Mouse (Mus musculus) liver, embryonic 12.5 days (tissue): ENCODE measurements around the gene Nos1ap. TPM values are rescaled to one million over a fixed set of nuclear protein-coding genes. Genes with fewer than 3 reads are reported as not detected.
A peak's percentile ranks its signal among the peaks of the same experiment; 100 is the strongest.

Source experiments
- ATAC-seq: fragments of 200-750 bp; cut with Nextera tagmentation; 2 replicates; pipeline ENCODE4 v1.8.0; 2017; ENCODE audit warnings: moderate number of reproducible peaks, mild to moderate bottlenecking, moderate library complexity
- H3K27ac ChIP-seq: fragments of 300-500 bp; sonication (generic); 2 replicates; pipeline ENCODE4 v1.5.1; 2016; ENCODE audit warnings: mild to moderate bottlenecking
- H3K27me3 ChIP-seq: fragments of 300-500 bp; sonication (generic); replicated peaks from 2 replicates; pipeline ENCODE4 v1.6.1; 2016; ENCODE audit warnings: mild to moderate bottlenecking, moderate library complexity
- H3K36me3 ChIP-seq: fragments of 300-500 bp; sonication (generic); 2 replicates; pipeline ENCODE4 v1.6.1; 2016; ENCODE audit warnings: mild to moderate bottlenecking, moderate library complexity
- H3K4me1 ChIP-seq: fragments of 300-500 bp; sonication (generic); 2 replicates; pipeline ENCODE4 v1.6.1; 2016
- H3K4me2 ChIP-seq: fragments of 300-500 bp; sonication (generic); 2 replicates; pipeline ENCODE4 v1.6.1; 2016; ENCODE audit warnings: mild to moderate bottlenecking, moderate library complexity
- H3K4me3 ChIP-seq: fragments of 300-500 bp; sonication (generic); 2 replicates; pipeline ENCODE4 v1.5.1; 2016; ENCODE audit warnings: mild to moderate bottlenecking, moderate library complexity
- H3K9ac ChIP-seq: fragments of 300-500 bp; sonication (generic); 2 replicates; pipeline ENCODE4 v1.6.1; 2016; ENCODE audit warnings: mild to moderate bottlenecking, moderate library complexity
- H3K9me3 ChIP-seq: fragments of 300-500 bp; sonication (generic); replicated peaks from 2 replicates; pipeline ENCODE4 v1.6.1; 2016; ENCODE audit warnings: mild to moderate bottlenecking, moderate library complexity
- WGBS: fragments of 180-500 bp; shearing (Covaris S2); methylation state at CpG from one replicate; pipeline ENCODE4 v1.1.7; 2016; ENCODE audit not compliant: insufficient replicate concordance; 5-methylcytosine and 5-hydroxymethylcytosine counted together
- polyA plus RNA-seq: library from polyadenylated mRNA; unstranded; fragments of >200 nt; fragmentation: Nextera tagmentation; extraction: Ambion mirVana; gene quantifications from 2 replicates; pipeline ENCODE4 v1.2.1, GENCODE M21; 2016

The Nos1ap gene
- polyA plus RNA-seq, 1 experiment from 2014 or later = 6.2 TPM

GRCm38 (mm10) chr1:170495538-170496183, 94.0 kb downstream of the Nos1ap start:
- Histone ChIP-seq H3K27me3 (no peaks in the 10 kb centered on the region), H3K4me1 (peaks cover 28% of the 10 kb centered on the region), H3K27ac (no peak overlapping the region), H3K4me3 (no peak overlapping the region), H3K36me3 (no peaks in the 10 kb centered on the region), H3K9me3 (no peaks in the 10 kb centered on the region), H3K9ac (no peak overlapping the region), H3K4me2 (no peak overlapping the region)
- WGBS = 56% methylated on average over 13 of the region's 13 CpGs
- peak; percentile 72 for ATAC-seq

- peaks cover 15% of the 10 kb centered on the region for H3K4me1 ChIP-seq
- H3K4me2 ChIP-seq = no peak overlapping the region
- no peaks in the 10 kb centered on the region for H3K27me3 ChIP-seq
- H3K27ac ChIP-seq = no peak overlapping the region
- H3K9me3 ChIP-seq = no peaks in the 10 kb centered on the region
- no peaks in the 10 kb centered on the region for H3K36me3 ChIP-seq
- H3K9ac ChIP-seq = no peak overlapping the region
- no peak for ATAC-seq
- no peak overlapping the region for H3K4me3 ChIP-seq
- WGBS = 69% methylated on average over 2 of the region's 2 CpGs
These were observed 97.1 kb downstream of the Nos1ap start for GRCm38 (mm10) chr1:170492527-170492926.

- no peak overlapping the region for H3K4me2 ChIP-seq
- H3K27me3 ChIP-seq = no peaks in the 10 kb centered on the region
- no peaks in the 10 kb centered on the region for H3K9me3 ChIP-seq
- H3K4me1 ChIP-seq = peaks cover 15% of the 10 kb centered on the region
- H3K27ac ChIP-seq = no peak overlapping the region
- no peaks in the 10 kb centered on the region for H3K36me3 ChIP-seq
- H3K9ac ChIP-seq = no peak overlapping the region
- no peak for ATAC-seq
- 38% methylated on average over 4 of the region's 4 CpGs for WGBS
- no peak overlapping the region for H3K4me3 ChIP-seq
These were observed 97.6 kb downstream of the Nos1ap start for GRCm38 (mm10) chr1:170492027-170492426.

GRCm38 (mm10) chr1:170489936-170490335, 99.7 kb downstream of the Nos1ap start:
- H3K27me3 ChIP-seq = no peaks in the 10 kb centered on the region
- H3K4me2 ChIP-seq = no peak overlapping the region
- no peak overlapping the region for H3K4me3 ChIP-seq
- H3K9ac ChIP-seq = no peak overlapping the region
- no peaks in the 10 kb centered on the region for H3K9me3 ChIP-seq
- WGBS = 65% methylated on average over 7 of the region's 7 CpGs
- ATAC-seq = no peak
- H3K36me3 ChIP-seq = no peaks in the 10 kb centered on the region
- no peaks in the 10 kb centered on the region; the same call in 1 of the 2 replicates for H3K4me1 ChIP-seq
- H3K27ac ChIP-seq = no peak overlapping the region

- no peaks in the 10 kb centered on the region; the same call in 1 of the 2 replicates for H3K4me1 ChIP-seq
- H3K9me3 ChIP-seq = no peaks in the 10 kb centered on the region
- no peaks in the 10 kb centered on the region for H3K36me3 ChIP-seq
- WGBS = 82% methylated on average over 6 of the region's 6 CpGs
- H3K9ac ChIP-seq = no peak overlapping the region
- no peak overlapping the region for H3K4me3 ChIP-seq
- H3K4me2 ChIP-seq = no peak overlapping the region
- no peak for ATAC-seq
- no peak overlapping the region for H3K27ac ChIP-seq
- no peaks in the 10 kb centered on the region for H3K27me3 ChIP-seq
These were observed 100.2 kb downstream of the Nos1ap start for GRCm38 (mm10) chr1:170489450-170489849.

GRCm38 (mm10) chr1:170485119-170485518, 104.5 kb downstream of the Nos1ap start:
- no peak overlapping the region for H3K4me3 ChIP-seq
- no peak overlapping the region for H3K9ac ChIP-seq
- H3K27me3 ChIP-seq = no peaks in the 10 kb centered on the region
- H3K4me1 ChIP-seq = peaks cover 11% of the 10 kb centered on the region; the same call in 1 of the 2 replicates
- no peak for ATAC-seq
- 45% methylated on average over 4 of the region's 4 CpGs for WGBS
- no peaks in the 10 kb centered on the region for H3K36me3 ChIP-seq
- no peak overlapping the region for H3K4me2 ChIP-seq
- H3K27ac ChIP-seq = no peak overlapping the region
- no peaks in the 10 kb centered on the region for H3K9me3 ChIP-seq

- H3K36me3 ChIP-seq = no peaks in the 10 kb centered on the region
- H3K9me3 ChIP-seq = no peaks in the 10 kb centered on the region
- no peak for ATAC-seq
- no peak overlapping the region for H3K9ac ChIP-seq
- no peaks in the 10 kb centered on the region for H3K27me3 ChIP-seq
- WGBS = 68% methylated on average over 7 of the region's 8 CpGs
- H3K4me3 ChIP-seq = no peak overlapping the region
- H3K4me1 ChIP-seq = peaks cover 36% of the 10 kb centered on the region
- H3K4me2 ChIP-seq = no peak overlapping the region
- no peak overlapping the region for H3K27ac ChIP-seq
These were observed 107.3 kb downstream of the Nos1ap start for GRCm38 (mm10) chr1:170482236-170482905.

DNA sequence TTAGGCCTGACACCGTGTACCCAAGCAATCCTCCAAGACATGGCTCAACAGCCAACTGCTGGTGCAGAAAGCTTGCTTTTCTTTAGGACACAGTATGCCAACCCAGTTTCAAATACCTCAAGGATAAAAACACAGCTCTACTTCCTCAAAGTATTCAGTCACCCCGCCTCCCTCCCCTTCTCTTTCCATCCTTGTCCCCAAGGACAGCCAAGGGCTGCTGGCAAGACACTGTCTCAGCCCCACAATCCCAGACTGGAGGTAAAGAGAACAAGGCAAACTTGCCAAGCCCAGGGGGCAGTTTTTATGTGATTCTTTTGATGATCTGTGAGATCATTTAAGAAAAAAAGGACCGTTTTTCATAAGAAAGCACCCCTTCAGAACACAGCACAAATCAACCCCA, 108.6 kb downstream of the Nos1ap start:
- peaks cover 39% of the 10 kb centered on the region for H3K4me1 ChIP-seq
- no peak overlapping the region for H3K9ac ChIP-seq
- H3K27ac ChIP-seq = no peak overlapping the region

GRCm38 (mm10) chr1:170479458-170479798, 110.2 kb downstream of the Nos1ap start:
- H3K36me3 ChIP-seq = no peaks in the 10 kb centered on the region
- WGBS = 31% methylated on average over 3 of the region's 3 CpGs
- no peak overlapping the region for H3K9ac ChIP-seq
- H3K9me3 ChIP-seq = no peaks in the 10 kb centered on the region
- no peak overlapping the region for H3K4me2 ChIP-seq
- H3K27me3 ChIP-seq = no peaks in the 10 kb centered on the region
- no peak overlapping the region for H3K4me3 ChIP-seq
- H3K27ac ChIP-seq = no peak overlapping the region
- ATAC-seq = peak; percentile 63
- H3K4me1 ChIP-seq = peaks cover 39% of the 10 kb centered on the region

More for the DNA sequence above, 108.6 kb downstream of the Nos1ap start:
- no peaks in the 10 kb centered on the region for H3K27me3 ChIP-seq
- no peak overlapping the region for H3K4me3 ChIP-seq
- WGBS = 34% methylated on average over 3 of the region's 3 CpGs
- no peak overlapping the region for H3K4me2 ChIP-seq
- no peaks in the 10 kb centered on the region for H3K9me3 ChIP-seq
- ATAC-seq = no peak
- no peaks in the 10 kb centered on the region for H3K36me3 ChIP-seq

DNA sequence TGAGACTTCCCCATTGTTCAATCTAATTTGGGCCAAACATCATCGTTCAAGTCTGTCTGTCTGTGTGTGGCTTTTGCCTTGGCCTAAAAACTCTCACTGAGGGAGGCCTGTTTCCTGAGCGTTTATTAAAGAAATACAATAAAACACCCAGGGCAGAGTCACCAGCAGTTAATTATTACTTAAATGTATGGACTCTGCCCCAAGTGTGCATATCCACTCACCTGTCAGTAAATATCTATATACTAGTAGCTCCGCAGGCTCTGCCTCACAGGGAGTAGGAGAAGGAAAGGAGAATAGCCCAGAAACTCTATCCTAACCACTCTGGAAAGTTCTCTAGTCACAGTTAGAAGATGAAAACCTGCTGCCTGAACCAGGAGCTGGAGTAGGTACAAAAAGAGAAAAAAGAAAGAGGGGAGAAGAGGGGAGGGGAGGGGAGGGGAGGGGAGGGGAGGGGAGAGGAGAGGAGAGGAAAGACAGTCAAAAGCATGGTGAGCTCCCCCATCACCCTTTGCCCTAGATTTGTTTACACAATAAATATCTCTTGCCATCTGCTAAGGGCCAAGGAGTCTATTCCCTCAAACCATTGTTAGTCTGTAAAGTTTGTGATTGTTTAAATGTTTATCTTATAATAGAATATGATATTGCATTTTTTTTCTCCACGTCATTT, 110.7 kb downstream of the Nos1ap start:
- peak overlapping the region; percentile 36; the same call in 1 of the 2 replicates for H3K27ac ChIP-seq
- H3K4me3 ChIP-seq = no peak overlapping the region
- WGBS = 44% methylated on average over 4 of the region's 4 CpGs
- no peaks in the 10 kb centered on the region for H3K27me3 ChIP-seq
- H3K4me1 ChIP-seq = peaks cover 39% of the 10 kb centered on the region
- no peaks in the 10 kb centered on the region for H3K36me3 ChIP-seq
- H3K4me2 ChIP-seq = no peak overlapping the region
- no peak for ATAC-seq
- H3K9me3 ChIP-seq = no peaks in the 10 kb centered on the region
- H3K9ac ChIP-seq = no peak overlapping the region

DNA sequence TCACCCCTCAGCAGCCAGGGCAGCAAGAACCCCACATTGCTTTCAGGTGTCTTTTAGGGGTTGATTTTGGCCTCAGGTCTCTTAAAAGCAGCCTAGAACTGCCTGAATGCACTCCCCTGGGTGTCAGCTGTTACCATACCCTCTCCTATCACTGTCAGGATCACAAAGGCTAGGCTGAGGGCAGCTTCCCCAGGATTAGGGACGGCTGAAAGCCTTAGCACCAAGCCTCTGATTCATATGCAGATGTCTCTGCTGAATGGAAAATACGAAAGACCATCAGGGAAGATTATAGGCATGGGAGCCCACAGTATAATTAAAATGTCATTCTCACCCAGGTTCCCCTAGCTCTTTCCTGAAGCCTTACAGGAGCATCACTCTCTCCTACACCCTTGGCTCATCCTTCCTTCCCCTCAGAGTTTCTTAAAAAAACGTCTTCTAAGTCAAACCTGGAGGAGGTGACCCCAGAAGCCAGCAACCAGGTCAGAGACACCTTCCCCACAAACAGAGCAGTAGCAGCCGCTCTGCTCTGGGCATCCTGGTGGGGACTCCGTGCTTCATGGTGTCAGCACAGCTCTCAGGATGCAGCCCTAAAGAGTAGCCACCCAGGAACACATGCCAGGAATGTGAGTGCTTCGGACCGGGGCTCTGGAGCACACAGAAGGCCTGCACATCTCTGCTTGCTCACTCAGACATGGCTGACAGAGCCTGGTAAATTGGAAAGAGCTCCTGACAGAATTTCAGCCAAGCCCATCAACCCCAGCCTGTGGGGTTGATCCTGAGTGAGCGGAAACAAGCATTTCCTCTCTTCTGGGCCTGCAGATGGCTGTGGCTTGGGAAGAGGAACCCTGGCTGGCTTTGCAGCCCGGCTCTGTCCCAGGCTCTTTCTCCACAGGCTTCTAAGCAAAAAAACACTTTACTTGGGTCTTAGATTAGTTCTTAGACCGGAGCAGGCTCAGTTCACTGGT, 111.7 kb downstream of the Nos1ap start:
- H3K4me2 ChIP-seq = no peak overlapping the region
- H3K4me1 ChIP-seq = peaks cover 39% of the 10 kb centered on the region
- H3K36me3 ChIP-seq = no peaks in the 10 kb centered on the region
- H3K4me3 ChIP-seq = no peak overlapping the region
- no peak; the same call in 1 of the 2 replicates for ATAC-seq
- H3K9ac ChIP-seq = no peak overlapping the region
- 20% methylated on average over 10 of the region's 10 CpGs for WGBS
- no peaks in the 10 kb centered on the region for H3K27me3 ChIP-seq
- no peaks in the 10 kb centered on the region for H3K9me3 ChIP-seq
- H3K27ac ChIP-seq = peak overlapping the region; percentile 23; the same call in 1 of the 2 replicates
